Mouse (Mus musculus) neural tube, embryonic 11.5 days (tissue): ENCODE data around the gene Thbs3. TPM values are rescaled to one million over a fixed set of nuclear protein-coding genes. Genes with fewer than 3 reads are reported as not detected.

Experiments used
- ATAC-seq: fragments of 200-750 bp; cut with Nextera tagmentation; 2 replicates; pipeline ENCODE4 v1.8.0; 2017; ENCODE audit warnings: moderate number of reproducible peaks, mild to moderate bottlenecking, moderate TSS enrichment, moderate library complexity; ENCODE audit not compliant: insufficient read depth, low FRiP score, low TSS enrichment
- DNase-seq: peaks from one replicate; pipeline ENCODE4 v3.0.0-alpha.2; 2015; ENCODE audit warnings: low spot score
- H3K27ac ChIP-seq: fragments of 300-500 bp; sonication (generic); 2 replicates; pipeline ENCODE4 v1.5.1; 2014; ENCODE audit warnings: low read depth, mild to moderate bottlenecking, low read length
- H3K27me3 ChIP-seq: fragments of 300-500 bp; sonication (generic); 2 replicates; pipeline ENCODE4 v1.6.1; 2014; ENCODE audit warnings: mild to moderate bottlenecking, low read length, mixed read lengths; ENCODE audit not compliant: control insufficient read depth, insufficient read depth
- H3K36me3 ChIP-seq: fragments of 300-500 bp; sonication (generic); 2 replicates; pipeline ENCODE4 v1.6.1; 2014; ENCODE audit warnings: mild to moderate bottlenecking, low read length, moderate library complexity, mixed read lengths; ENCODE audit not compliant: control insufficient read depth, insufficient read depth
- H3K4me1 ChIP-seq: fragments of 300-500 bp; sonication (generic); 2 replicates; pipeline ENCODE4 v1.6.1; 2014; ENCODE audit warnings: low read length, mixed read lengths; ENCODE audit not compliant: control insufficient read depth, insufficient read depth
- H3K4me2 ChIP-seq: fragments of 300-500 bp; sonication (generic); 2 replicates; pipeline ENCODE4 v1.6.1; 2014; ENCODE audit warnings: low read depth, mild to moderate bottlenecking, moderate library complexity
- H3K4me3 ChIP-seq: fragments of 300-500 bp; sonication (generic); 2 replicates; pipeline ENCODE4 v1.5.1; 2014; ENCODE audit warnings: low read depth, low read length
- H3K9ac ChIP-seq: fragments of 300-500 bp; sonication (generic); 2 replicates; pipeline ENCODE4 v1.6.1; 2014; ENCODE audit warnings: mild to moderate bottlenecking, low read length
- H3K9me3 ChIP-seq: fragments of 300-500 bp; sonication (generic); 2 replicates; pipeline ENCODE4 v1.6.1; 2016; ENCODE audit warnings: low read length; ENCODE audit not compliant: control insufficient read depth
- WGBS: fragments of 180-500 bp; shearing (Covaris S2); extraction: QIAGEN DNeasy Blood & Tissue Kit; methylation state at CpG from one replicate; pipeline ENCODE4 v1.1.7; 2014; 5-methylcytosine and 5-hydroxymethylcytosine counted together
- polyA plus RNA-seq: library from polyadenylated mRNA; unstranded; fragments of >200 nt; fragmentation: Nextera tagmentation; extraction: Ambion mirVana; gene quantifications from 2 replicates; pipeline ENCODE4 v1.2.1, GENCODE M21; 2014

The Thbs3 gene
- polyA plus RNA-seq, 1 experiment from 2014 or later: 26.3 TPM

GRCm38 (mm10) chr3:89245688-89246171 lies 30.8 kb downstream of the Thbs3 start, which contains the start of gene Krtcap2:
TSS of gene Krtcap2 (plus strand) at chr3:89245966.
- H3K4me2 ChIP-seq: peak within 1 kb of the TSS; percentile 86
- H3K36me3 ChIP-seq: 0 out of 2 replicates have a peak, but pooled peaks cover 3% of the 10 kb centered on the region
- no peaks in the 10 kb centered on the region for H3K27me3 ChIP-seq
- H3K4me3 ChIP-seq: peak within 1 kb of the TSS; percentile 70
- DNase-seq (no peak), ATAC-seq (peak; percentile 42)
- H3K4me1 ChIP-seq: peaks cover 23% of the 10 kb centered on the region
- no peaks in the 10 kb centered on the region for H3K9me3 ChIP-seq
- peak within 1 kb of the TSS; percentile 62 for H3K27ac ChIP-seq
- WGBS: 6% methylated on average over 20 of the region's 20 CpGs
- peak within 1 kb of the TSS; percentile 73 for H3K9ac ChIP-seq

GRCm38 (mm10) chr3:89246261-89247100 lies 31.5 kb downstream of the Thbs3 start, which contains the start of gene Trim46:
TSS of gene Trim46 (minus strand) at chr3:89246309.
- 0 out of 2 replicates have a peak, but pooled peaks cover 3% of the 10 kb centered on the region for H3K36me3 ChIP-seq
- no peaks in the 10 kb centered on the region for H3K9me3 ChIP-seq
- WGBS: under 1% methylated on average over 42 of the region's 42 CpGs
- peak within 1 kb of the TSS; percentile 86 for H3K4me2 ChIP-seq
- H3K4me1 ChIP-seq: peaks cover 30% of the 10 kb centered on the region
- no peaks in the 10 kb centered on the region for H3K27me3 ChIP-seq
- DNase-seq (peak; percentile 91), ATAC-seq (peak; percentile 46)
- H3K9ac ChIP-seq: peak within 1 kb of the TSS; percentile 73
- peak within 1 kb of the TSS; percentile 70 for H3K4me3 ChIP-seq
- peak within 1 kb of the TSS; percentile 61 for H3K27ac ChIP-seq

- no peak for ATAC-seq
- Histone ChIP-seq H3K27me3 (no peaks in the 10 kb centered on the region), H3K9ac (no peak overlapping the region), H3K9me3 (no peaks in the 10 kb centered on the region), H3K4me3 (0 out of 2 replicates have a peak overlapping the region, but pooled peaks have one; percentile 70), H3K27ac (no peak overlapping the region), H3K4me2 (peak overlapping the region; percentile 86), H3K36me3 (0 out of 2 replicates have a peak, but pooled peaks cover 3% of the 10 kb centered on the region), H3K4me1 (peaks cover 33% of the 10 kb centered on the region)
- DNase-seq: no peak
- whole genome bisulfite sequencing: 85% methylated on average over 4 of the region's 4 CpGs
Measured at GRCm38 (mm10) chr3:89247466-89247865, 32.5 kb downstream of the Thbs3 start.

- H3K9me3 ChIP-seq: no peaks in the 10 kb centered on the region
- no peak overlapping the region for H3K4me3 ChIP-seq
- 23% methylated on average over 7 of the region's 7 CpGs for WGBS
- peaks cover 12% of the 10 kb centered on the region; the same call in 1 of the 2 replicates for H3K4me1 ChIP-seq
- no peaks in the 10 kb centered on the region for H3K27me3 ChIP-seq
- 0 out of 2 replicates have a peak overlapping the region, but pooled peaks have one; percentile 6 for H3K27ac ChIP-seq
- no peak for ATAC-seq
- H3K9ac ChIP-seq: no peak overlapping the region
- 0 out of 2 replicates have a peak overlapping the region, but pooled peaks have one; percentile 26 for H3K4me2 ChIP-seq
- H3K36me3 ChIP-seq: 0 out of 2 replicates have a peak, but pooled peaks cover 3% of the 10 kb centered on the region
- peak; percentile 40 for DNase-seq
Measured at GRCm38 (mm10) chr3:89250435-89251040, 35.6 kb downstream of the Thbs3 start.

GRCm38 (mm10) chr3:89251365-89251895 lies 36.5 kb downstream of the Thbs3 start:
- Histone ChIP-seq H3K4me3 (no peak overlapping the region), H3K27me3 (no peaks in the 10 kb centered on the region), H3K4me1 (peaks cover 10% of the 10 kb centered on the region; the same call in 1 of the 2 replicates), H3K36me3 (0 out of 2 replicates have a peak, but pooled peaks cover 3% of the 10 kb centered on the region), H3K9ac (no peak overlapping the region), H3K27ac (no peak overlapping the region), H3K9me3 (no peaks in the 10 kb centered on the region), H3K4me2 (peak overlapping the region; percentile 26)
- no peak for ATAC-seq
- peak; percentile 44 for DNase-seq
- WGBS: 4% methylated on average over 17 of the region's 17 CpGs

GRCm38 (mm10) chr3:89254994-89255393 lies 40.0 kb downstream of the Thbs3 start:
- Histone ChIP-seq H3K4me3 (no peak overlapping the region), H3K4me1 (peaks cover 10% of the 10 kb centered on the region; the same call in 1 of the 2 replicates), H3K27ac (no peak overlapping the region), H3K27me3 (no peaks in the 10 kb centered on the region), H3K9ac (no peak overlapping the region), H3K36me3 (no peaks in the 10 kb centered on the region), H3K9me3 (no peaks in the 10 kb centered on the region), H3K4me2 (no peak overlapping the region)
- WGBS: 95% methylated on average over 5 of the region's 5 CpGs
- ATAC-seq (no peak), DNase-seq (no peak)

GRCm38 (mm10) chr3:89256177-89256576 lies 41.2 kb downstream of the Thbs3 start:
- no peak overlapping the region for H3K9ac ChIP-seq

GRCm38 (mm10) chr3:89259076-89259475 lies 44.1 kb downstream of the Thbs3 start, which contains the start of gene Dpm3:
TSS of gene Dpm3 (plus strand) at chr3:89259358.
- 46% methylated on average over 7 of the region's 7 CpGs for WGBS
- Histone ChIP-seq H3K27me3 (no peaks in the 10 kb centered on the region), H3K4me1 (no peaks in the 10 kb centered on the region), H3K36me3 (no peaks in the 10 kb centered on the region), H3K27ac (no peak within 1 kb of the TSS), H3K4me2 (no peak within 1 kb of the TSS), H3K9me3 (no peaks in the 10 kb centered on the region), H3K9ac (no peak within 1 kb of the TSS), H3K4me3 (no peak within 1 kb of the TSS)
- ATAC-seq: no peak
- DNase-seq: no peak

More at GRCm38 (mm10) chr3:89256177-89256576, 41.2 kb downstream of the Thbs3 start:
- H3K4me2 ChIP-seq: no peak overlapping the region
- no peak for ATAC-seq
- no peak for DNase-seq
- H3K4me1 ChIP-seq: peaks cover 5% of the 10 kb centered on the region; the same call in 1 of the 2 replicates
- no peaks in the 10 kb centered on the region for H3K27me3 ChIP-seq
- H3K4me3 ChIP-seq: no peak overlapping the region
- no peaks in the 10 kb centered on the region for H3K9me3 ChIP-seq
- WGBS: 87% methylated on average over 5 of the region's 5 CpGs
- no peak overlapping the region for H3K27ac ChIP-seq
- H3K36me3 ChIP-seq: no peaks in the 10 kb centered on the region
